Mouse (Mus musculus) megakaryocyte-erythroid progenitor cell, adult 5-6 weeks (primary cell): Measurements from ENCODE around the gene Acot7. TPM values are rescaled to one million over a fixed set of nuclear protein-coding genes. Genes with fewer than 3 reads are reported as not detected.

Experiments used
- ATAC-seq: replicated peaks from 2 replicates; pipeline ENCODE4 v1.8.0; 2016; ENCODE audit warnings: mild to moderate bottlenecking, inconsistent platforms; ENCODE audit not compliant: severe bottlenecking, poor library complexity, low FRiP score, low TSS enrichment
- total RNA-seq, 2 experiments: library from RNA; stranded (forward) in 1 of 2; stranded (reverse) in 1 of 2; fragments of 200-1000, 215-1000 nt in 1 of 2; fragments of >200 nt in 1 of 2; fragmentation: Nextera tagmentation in 1 of 2; gene quantifications; 2 replicates each; pipeline ENCODE4 v1.2.3; 2014 to 2017

Acot7 gene
- total RNA-seq, 2 experiments from 2014 or later: 38.1 to 42.9 TPM

GRCm38 (mm10) chr4:152283186-152283950, 105.4 kb downstream of the Acot7 start:
- ATAC-seq: peak; percentile 62

- no peak for ATAC-seq
These were observed 107.6 kb downstream of the Acot7 start for GRCm38 (mm10) chr4:152285505-152285904.

- peak; percentile 27 for ATAC-seq
These were observed 108.2 kb downstream of the Acot7 start for GRCm38 (mm10) chr4:152286183-152286582.

GRCm38 (mm10) chr4:152286887-152287286, 109.0 kb downstream of the Acot7 start:
- peak; percentile 65 for ATAC-seq

- ATAC-seq: 0 out of 2 replicates have a peak, but pooled peaks have one; percentile 4
These were observed 109.6 kb downstream of the Acot7 start for GRCm38 (mm10) chr4:152287317-152288120.

GRCm38 (mm10) chr4:152288398-152288945, 110.5 kb downstream of the Acot7 start:
- no peak for ATAC-seq

- ATAC-seq: no peak
These were observed 112.5 kb downstream of the Acot7 start for GRCm38 (mm10) chr4:152290385-152290784.

- ATAC-seq: no peak
These were observed 113.1 kb downstream of the Acot7 start for GRCm38 (mm10) chr4:152290991-152291390.

- ATAC-seq: no peak
These were observed 113.6 kb downstream of the Acot7 start, which contains the start of gene Hes3 for GRCm38 (mm10) chr4:152291562-152291961. Hes3 (minus strand) TSS chr4:152291662.

GRCm38 (mm10) chr4:152292102-152292765, 114.3 kb downstream of the Acot7 start:
- no peak for ATAC-seq

- ATAC-seq: no peak
These were observed 116.4 kb downstream of the Acot7 start for GRCm38 (mm10) chr4:152294188-152294929.

- peak; percentile 60 for ATAC-seq
These were observed 118.0 kb downstream of the Acot7 start for GRCm38 (mm10) chr4:152295916-152296315.

- ATAC-seq: no peak
These were observed 118.4 kb downstream of the Acot7 start for GRCm38 (mm10) chr4:152296371-152296770.

- peak; percentile 81 for ATAC-seq
These were observed 119.2 kb downstream of the Acot7 start, which contains the start of gene Icmt for GRCm38 (mm10) chr4:152296874-152297861. Icmt (plus strand) TSS chr4:152297227.

GRCm38 (mm10) chr4:152298836-152299235, 120.9 kb downstream of the Acot7 start:
- ATAC-seq: no peak

- ATAC-seq: no peak
These were observed 122.4 kb downstream of the Acot7 start for GRCm38 (mm10) chr4:152300375-152300774.

- no peak for ATAC-seq
These were observed 124.1 kb downstream of the Acot7 start for GRCm38 (mm10) chr4:152302012-152302411.

- no peak for ATAC-seq
These were observed 125.2 kb downstream of the Acot7 start for GRCm38 (mm10) chr4:152303172-152303571.
